Mouse (Mus musculus) kidney, postnatal 0 days (tissue): ENCODE results near the gene 9530053A07Rik. TPM values are rescaled to one million over a fixed set of nuclear protein-coding genes. Genes with fewer than 3 reads are reported as not detected.
A peak's percentile ranks its signal among the peaks of the same experiment; 100 is the strongest.

Experiments
- ATAC-seq: fragments of 200-750 bp; cut with Nextera tagmentation; replicated peaks from 2 replicates; pipeline ENCODE4 v1.8.0; 2017; ENCODE audit warnings: low read depth, moderate number of reproducible peaks, moderate TSS enrichment, moderate library complexity; ENCODE audit not compliant: low FRiP score
- DNase-seq: peaks from one replicate; pipeline ENCODE4 v3.0.0-alpha.2; 2016; ENCODE audit warnings: low spot score
- H3K27ac ChIP-seq: fragments of 300-500 bp; sonication (generic); 2 replicates; pipeline ENCODE4 v1.5.1; 2014; ENCODE audit warnings: mild to moderate bottlenecking
- H3K27me3 ChIP-seq: fragments of 300-500 bp; sonication (generic); 2 replicates; pipeline ENCODE4 v1.6.1; 2014; ENCODE audit warnings: low read length, mixed read lengths; ENCODE audit not compliant: insufficient read depth
- H3K36me3 ChIP-seq: fragments of 300-500 bp; sonication (generic); 2 replicates; pipeline ENCODE4 v1.6.1; 2014; ENCODE audit warnings: low read length, mixed read lengths; ENCODE audit not compliant: insufficient read depth
- H3K4me1 ChIP-seq: fragments of 300-500 bp; sonication (generic); replicated peaks from 2 replicates; pipeline ENCODE4 v1.6.1; 2014; ENCODE audit warnings: antibody characterized with exemption, low read length, mixed read lengths; ENCODE audit not compliant: insufficient read depth
- H3K4me2 ChIP-seq: fragments of 300-500 bp; sonication (generic); 2 replicates; pipeline ENCODE4 v1.6.1; 2014; ENCODE audit warnings: mild to moderate bottlenecking, low read length, moderate library complexity, mixed read lengths
- H3K4me3 ChIP-seq: fragments of 300-500 bp; sonication (generic); replicated peaks from 2 replicates; pipeline ENCODE4 v1.5.1; 2014; ENCODE audit warnings: low read depth, low read length
- H3K9ac ChIP-seq: fragments of 300-500 bp; sonication (generic); 2 replicates; pipeline ENCODE4 v1.6.1; 2014; ENCODE audit warnings: low read depth, low read length
- H3K9me3 ChIP-seq: fragments of 300-500 bp; sonication (generic); replicated peaks from 2 replicates; pipeline ENCODE4 v1.6.1; 2016; ENCODE audit warnings: low read length, inconsistent platforms, mixed read lengths
- CTCF ChIP-seq: IDR thresholded peaks from 2 replicates; pipeline ENCODE4 v1.5.1; 2016; ENCODE audit warnings: antibody characterized with exemption, low read depth, mild to moderate bottlenecking, moderate library complexity
- WGBS: fragments of 180-500 bp; shearing (Covaris S2); extraction: QIAGEN DNeasy Blood & Tissue Kit; methylation state at CpG from one replicate; pipeline ENCODE4 v1.1.7; 2014; 5-methylcytosine and 5-hydroxymethylcytosine counted together
- polyA plus RNA-seq: library from polyadenylated mRNA; unstranded; fragments of >200 nt; fragmentation: Nextera tagmentation; extraction: Ambion mirVana; gene quantifications from 2 replicates; pipeline ENCODE4 v1.2.1, GENCODE M21; 2015

The 9530053A07Rik gene
- polyA plus RNA-seq, 1 experiment from 2014 or later: 0.08 TPM

DNA sequence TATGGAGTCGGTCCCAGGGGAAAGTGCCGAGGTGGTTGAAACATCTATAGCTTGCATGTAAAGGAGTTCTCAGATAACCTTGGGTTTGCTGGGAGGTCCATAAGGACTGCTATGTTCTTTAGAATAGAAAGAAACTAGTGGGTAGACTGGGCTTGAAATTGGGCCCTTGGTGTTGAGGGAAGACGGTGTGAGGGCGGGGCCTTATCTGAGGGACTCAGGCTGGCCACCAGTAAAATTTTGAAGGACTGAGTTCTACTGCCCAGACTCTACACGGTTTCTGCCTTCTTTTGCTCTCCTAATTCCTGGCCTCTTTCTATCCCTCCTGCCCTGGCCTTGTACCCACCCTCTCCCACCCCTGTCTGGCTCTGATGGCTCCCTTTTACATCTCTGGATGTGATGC, 51.6 kb downstream of the 9530053A07Rik start:
- Histone ChIP-seq H3K27me3 (no peaks in the 10 kb centered on the region), H3K9me3 (no peaks in the 10 kb centered on the region), H3K27ac (no peak overlapping the region), H3K4me1 (no peaks in the 10 kb centered on the region), H3K4me3 (peak overlapping the region; percentile 98), H3K4me2 (peak overlapping the region; percentile 85), H3K36me3 (peaks cover 62% of the 10 kb centered on the region), H3K9ac (peak overlapping the region; percentile 96; the same call in 1 of the 2 replicates)
- TF ChIP-seq CTCF: no peak
- DNase-seq (no peak), ATAC-seq (no peak)
- WGBS: 59% methylated on average over 5 of the region's 5 CpGs

DNA sequence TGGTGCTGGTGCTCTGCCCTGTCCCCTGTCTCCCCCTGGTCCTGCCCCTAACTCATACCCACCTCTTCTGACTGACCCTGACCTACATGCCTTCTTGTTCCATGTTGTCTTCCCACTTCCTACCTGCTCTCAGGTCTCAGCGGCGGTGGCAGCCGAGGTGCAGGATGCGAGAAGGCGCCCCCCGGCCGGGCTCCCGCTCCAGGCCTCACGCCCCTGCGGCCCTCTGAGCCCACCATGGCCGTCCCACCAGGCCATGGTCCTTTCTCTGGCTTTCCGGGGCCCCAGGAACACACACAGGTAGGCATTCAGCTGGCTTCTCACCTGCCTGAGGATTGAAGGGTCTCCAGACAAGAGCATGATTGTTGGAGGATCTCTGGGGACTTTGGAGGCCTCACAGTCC, 52.1 kb downstream of the 9530053A07Rik start:
- Histone ChIP-seq H3K9ac (no peak overlapping the region), H3K27ac (no peak overlapping the region)

DNA sequence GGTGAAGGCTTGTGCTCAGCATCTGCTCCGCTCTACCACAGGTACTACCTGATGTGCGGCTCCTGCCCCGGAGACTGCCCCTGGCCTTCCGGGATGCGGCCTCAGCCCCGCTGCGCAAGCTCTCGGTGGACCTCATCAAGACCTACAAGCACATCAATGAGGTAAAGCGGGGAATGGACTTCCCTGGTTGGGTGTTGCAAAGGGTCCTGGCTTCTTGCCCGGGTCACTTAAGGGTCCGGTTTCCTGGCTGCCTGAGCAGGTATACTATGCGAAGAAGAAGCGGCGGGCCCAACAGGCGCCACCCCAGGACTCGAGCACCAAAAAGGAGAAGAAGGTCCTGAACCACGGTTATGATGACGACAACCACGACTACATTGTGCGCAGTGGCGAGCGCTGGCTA, 53.1 kb downstream of the 9530053A07Rik start:
- DNase-seq (no peak), ATAC-seq (no peak)
- Histone ChIP-seq H3K36me3 (peaks cover 67% of the 10 kb centered on the region), H3K27me3 (no peaks in the 10 kb centered on the region), H3K9me3 (no peaks in the 10 kb centered on the region), H3K4me2 (no peak overlapping the region), H3K4me1 (no peaks in the 10 kb centered on the region), H3K9ac (no peak overlapping the region), H3K4me3 (no peak overlapping the region), H3K27ac (no peak overlapping the region)
- 96% methylated on average over 22 of the region's 22 CpGs for WGBS
- TF ChIP-seq CTCF: no peak

More for the DNA sequence above, 52.1 kb downstream of the 9530053A07Rik start:
- 96% methylated on average over 12 of the region's 12 CpGs for WGBS
- H3K4me1 ChIP-seq: no peaks in the 10 kb centered on the region
- no peak overlapping the region for H3K4me2 ChIP-seq
- no peaks in the 10 kb centered on the region for H3K9me3 ChIP-seq
- H3K4me3 ChIP-seq: no peak overlapping the region
- peaks cover 63% of the 10 kb centered on the region for H3K36me3 ChIP-seq
- no peak for DNase-seq
- no peak for TF ChIP-seq CTCF
- no peak for ATAC-seq
- no peaks in the 10 kb centered on the region for H3K27me3 ChIP-seq

DNA sequence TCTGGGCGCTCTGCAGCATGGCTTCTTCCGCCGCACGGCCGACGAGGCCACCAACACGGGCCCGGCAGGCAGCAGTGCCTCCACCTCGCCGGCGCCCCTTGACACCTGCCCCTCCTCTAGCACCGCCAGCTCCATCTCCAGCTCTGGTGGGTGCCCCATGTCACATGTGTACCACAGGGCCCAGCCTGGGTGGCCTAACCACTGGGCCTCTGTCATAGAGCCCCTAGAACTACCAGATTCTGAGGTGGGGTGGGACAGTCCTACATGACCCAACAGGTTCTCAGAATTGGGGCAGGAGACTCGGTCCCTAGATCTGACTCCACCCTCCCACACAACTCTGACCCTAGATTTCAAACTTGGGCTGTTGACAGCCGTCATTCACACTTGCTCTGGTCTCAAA, 56.6 kb downstream of the 9530053A07Rik start:
- no peak for TF ChIP-seq CTCF
- 91% methylated on average over 14 of the region's 14 CpGs for WGBS
- no peaks in the 10 kb centered on the region for H3K27me3 ChIP-seq
- H3K4me2 ChIP-seq: no peak overlapping the region
- no peaks in the 10 kb centered on the region for H3K4me1 ChIP-seq
- ATAC-seq (no peak), DNase-seq (no peak)
- peaks cover 78% of the 10 kb centered on the region for H3K36me3 ChIP-seq
- H3K27ac ChIP-seq: no peak overlapping the region
- no peak overlapping the region for H3K9ac ChIP-seq
- H3K9me3 ChIP-seq: no peaks in the 10 kb centered on the region
- no peak overlapping the region for H3K4me3 ChIP-seq

DNA sequence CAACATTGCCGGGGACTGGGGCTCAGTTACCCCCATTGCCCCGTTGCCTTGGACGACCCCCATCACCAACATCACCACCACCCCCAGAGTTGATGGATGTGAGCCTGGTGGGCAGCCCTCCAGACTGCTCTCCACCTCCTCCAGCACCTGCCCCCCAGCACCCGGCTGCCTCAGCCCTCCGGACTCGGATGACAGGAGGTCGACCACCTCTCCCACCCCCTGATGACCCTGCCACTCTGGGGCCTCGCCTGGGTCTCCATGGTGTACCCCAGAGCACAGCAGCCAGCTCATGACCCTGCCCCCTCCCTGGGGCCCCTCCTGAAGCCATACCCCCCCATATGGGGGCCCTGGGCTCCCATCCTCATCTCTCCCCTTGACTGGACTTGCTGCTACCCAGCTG, 57.4 kb downstream of the 9530053A07Rik start:
- Histone ChIP-seq H3K9ac (no peak overlapping the region), H3K4me2 (no peak overlapping the region), H3K27me3 (no peaks in the 10 kb centered on the region), H3K27ac (no peak overlapping the region), H3K9me3 (no peaks in the 10 kb centered on the region), H3K36me3 (peaks cover 75% of the 10 kb centered on the region), H3K4me1 (no peaks in the 10 kb centered on the region), H3K4me3 (no peak overlapping the region)
- TF ChIP-seq CTCF: no peak
- DNase-seq: no peak
- WGBS: 79% methylated on average over 8 of the region's 8 CpGs
- ATAC-seq: peak; percentile 8; the same call in 1 of the 2 replicates

DNA sequence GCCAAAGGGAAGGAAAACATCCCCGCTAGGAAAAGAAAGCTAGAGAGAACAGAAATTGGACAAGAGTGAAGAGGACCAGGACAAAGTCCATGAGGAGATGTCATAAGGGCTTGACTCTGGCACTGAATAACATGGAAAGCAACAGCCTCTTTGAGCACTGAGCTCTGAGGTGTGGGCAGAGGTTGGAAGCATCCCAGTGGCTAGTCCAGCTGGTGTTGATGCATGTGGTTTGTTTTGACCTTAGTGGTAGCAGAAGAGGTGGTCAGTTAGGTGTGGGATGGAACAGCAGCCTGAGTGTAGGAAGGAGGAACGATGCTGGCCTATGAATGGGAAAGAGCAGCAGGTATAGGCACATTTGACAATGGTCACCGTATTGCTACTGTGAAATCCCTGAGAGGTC, 62.2 kb downstream of the 9530053A07Rik start:
- 88% methylated on average over 3 of the region's 3 CpGs for WGBS
- TF ChIP-seq CTCF: no peak
- no peak for DNase-seq
- Histone ChIP-seq H3K27me3 (no peaks in the 10 kb centered on the region), H3K9ac (no peak overlapping the region), H3K9me3 (no peaks in the 10 kb centered on the region), H3K36me3 (peaks cover 33% of the 10 kb centered on the region), H3K27ac (no peak overlapping the region), H3K4me2 (no peak overlapping the region), H3K4me1 (no peaks in the 10 kb centered on the region), H3K4me3 (no peak overlapping the region)
- no peak for ATAC-seq

GRCm38 (mm10) chr7:28191903-28192302, 62.6 kb downstream of the 9530053A07Rik start:
- ATAC-seq (no peak), DNase-seq (no peak)
- Histone ChIP-seq H3K4me1 (no peaks in the 10 kb centered on the region), H3K9me3 (no peaks in the 10 kb centered on the region), H3K27me3 (no peaks in the 10 kb centered on the region), H3K9ac (no peak overlapping the region), H3K4me2 (no peak overlapping the region), H3K4me3 (no peak overlapping the region), H3K27ac (no peak overlapping the region), H3K36me3 (peaks cover 29% of the 10 kb centered on the region)
- no peak for TF ChIP-seq CTCF
- WGBS: 100% methylated on average over 1 of the region's 1 CpGs
